Mouse (Mus musculus) T-helper 1 cell (primary cell): ENCODE results near the gene Sppl3.

Experiments used
- in situ Hi-C: fragments of 300-600 bp; cut with MboI, MseI; formaldehyde crosslinking; loops from one replicate; pipeline ENCODE4 v1.15.1; 2025; ENCODE audit warnings: high pct_unique_total_duplicates

The Sppl3 gene

GRCm38 (mm10) chr5:115035217-115035616, 24.3 kb downstream of the Sppl3 start:
- in situ Hi-C loops, result loop anchor here (5.0 kb wide), 1 partner anchor 37 kb away; no protein-coding TSS in a partner anchor

GRCm38 (mm10) chr5:115037099-115037498, 26.2 kb downstream of the Sppl3 start:
- in situ Hi-C loops, result loop anchor here (5.0 kb wide), 1 partner anchor 35 kb away; no protein-coding TSS in a partner anchor

DNA sequence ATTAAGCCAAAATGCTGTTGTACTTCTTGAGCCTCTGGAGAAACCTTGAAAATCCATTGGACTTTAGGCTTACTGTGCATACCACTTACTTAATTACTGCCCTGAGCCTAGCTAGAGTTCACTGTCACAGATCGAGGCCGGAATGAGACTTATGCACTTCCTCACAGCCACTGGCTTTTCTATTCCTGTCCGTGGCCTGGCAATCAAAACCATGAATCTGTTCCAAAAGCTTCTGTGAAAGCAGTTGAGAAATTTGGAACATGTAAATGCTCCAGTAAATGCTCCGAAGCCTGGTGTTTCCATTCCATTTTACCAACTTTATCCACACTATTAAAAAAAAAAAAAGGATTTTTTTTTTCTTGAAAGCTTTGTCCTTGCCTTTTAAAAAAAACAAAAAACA, 29.8 kb downstream of the Sppl3 start:
- in situ Hi-C loops, result no loop called here

DNA sequence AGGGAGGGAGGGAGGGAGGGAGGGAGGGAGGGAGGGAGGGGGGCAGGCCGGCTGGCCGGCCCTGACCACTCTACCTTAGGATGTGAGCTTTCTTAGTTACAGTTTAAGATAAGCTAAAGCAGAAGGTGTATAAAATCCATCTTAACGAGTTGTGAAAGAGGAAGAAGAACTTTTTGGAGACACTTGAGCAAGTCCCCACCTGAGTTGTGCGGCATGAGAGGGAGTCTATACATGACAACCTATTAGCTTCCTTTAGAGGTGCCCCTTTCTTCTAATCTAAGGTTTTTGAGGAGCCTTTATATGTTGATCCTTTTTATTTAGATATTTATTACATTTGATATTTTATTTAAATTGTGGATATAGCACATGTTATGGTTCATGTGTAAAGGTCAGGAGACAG, 32.7 kb downstream of the Sppl3 start:
- in situ Hi-C loops, result no loop called here

- in situ Hi-C loops, result no loop called here
These were observed 34.3 kb downstream of the Sppl3 start for GRCm38 (mm10) chr5:115045146-115045677.

- in situ Hi-C loops, result no loop called here
These were observed 38.8 kb downstream of the Sppl3 start for GRCm38 (mm10) chr5:115049692-115050091.

GRCm38 (mm10) chr5:115050776-115051175, 39.8 kb downstream of the Sppl3 start:
- in situ Hi-C loops, result no loop called here

DNA sequence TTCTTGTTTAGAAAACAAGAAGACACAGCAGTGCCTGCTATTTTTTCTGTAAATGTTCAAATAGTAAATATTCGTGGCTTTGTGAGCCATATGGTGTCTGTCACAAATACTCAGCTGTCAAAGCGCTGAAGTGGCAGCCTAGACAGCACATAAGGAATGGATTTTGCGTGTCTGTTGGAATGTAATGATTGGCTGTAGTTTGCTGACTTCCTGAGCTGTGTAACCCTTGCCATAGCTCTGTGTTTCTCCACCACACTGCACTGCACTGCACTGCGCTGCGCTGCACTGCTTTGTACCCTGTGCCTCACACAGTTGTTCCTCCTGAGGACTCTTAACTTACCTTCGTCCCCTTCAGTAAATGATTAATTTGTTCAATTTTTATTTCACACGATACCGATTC, 41.6 kb downstream of the Sppl3 start:
- in situ Hi-C loops, result no loop called here

DNA sequence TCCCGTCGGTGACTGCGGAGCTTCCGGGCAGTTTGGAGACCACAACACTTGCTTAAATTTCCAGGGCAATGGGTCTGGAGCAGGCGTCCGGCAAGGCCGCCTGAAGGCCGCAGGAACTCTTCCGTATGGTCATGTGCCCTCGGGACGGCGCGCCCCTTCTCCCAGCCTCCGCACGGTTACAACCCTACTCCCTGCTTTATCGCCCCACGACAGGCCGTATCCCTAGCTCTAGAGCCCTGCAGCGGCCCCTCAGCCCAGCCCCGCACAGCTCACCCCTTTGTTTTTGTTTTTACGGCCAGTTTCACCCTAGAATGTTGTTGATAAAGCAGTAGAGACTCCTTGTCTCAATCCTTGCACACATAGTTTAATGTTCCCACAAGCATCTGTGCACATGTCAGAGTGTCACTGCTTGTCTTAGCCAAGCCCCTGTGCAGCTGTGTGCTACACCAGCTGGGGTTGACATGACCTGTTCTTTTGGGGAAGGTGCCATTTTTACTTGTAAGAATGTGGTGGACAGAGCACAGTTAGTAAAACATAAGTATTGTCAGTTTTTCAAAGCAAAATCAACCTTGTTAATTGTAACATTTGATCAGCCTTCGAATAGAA, 43.0 kb downstream of the Sppl3 start:
- in situ Hi-C loops, result no loop called here

GRCm38 (mm10) chr5:115055418-115055817, 44.5 kb downstream of the Sppl3 start:
- in situ Hi-C loops, result no loop called here

DNA sequence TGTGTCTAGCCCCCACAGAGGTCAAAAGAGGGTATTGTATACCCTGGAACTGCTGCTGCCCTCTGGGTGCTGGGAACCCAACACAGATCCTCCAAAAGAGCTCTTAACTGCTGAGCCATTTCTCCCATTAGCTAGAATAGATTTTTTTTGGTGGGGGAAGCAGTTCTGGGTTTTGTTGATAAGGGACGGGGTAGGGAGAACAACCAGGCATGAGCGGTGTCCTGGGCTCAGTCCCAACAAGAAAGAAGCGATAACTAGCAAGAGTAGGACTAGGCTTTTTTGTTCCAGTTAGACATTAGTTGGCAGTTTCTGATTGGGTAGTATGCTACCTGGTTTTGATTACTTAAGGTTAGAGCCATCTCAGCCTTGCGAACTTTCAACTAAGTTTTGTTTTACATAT, 46.2 kb downstream of the Sppl3 start:
- in situ Hi-C loops, result no loop called here

DNA sequence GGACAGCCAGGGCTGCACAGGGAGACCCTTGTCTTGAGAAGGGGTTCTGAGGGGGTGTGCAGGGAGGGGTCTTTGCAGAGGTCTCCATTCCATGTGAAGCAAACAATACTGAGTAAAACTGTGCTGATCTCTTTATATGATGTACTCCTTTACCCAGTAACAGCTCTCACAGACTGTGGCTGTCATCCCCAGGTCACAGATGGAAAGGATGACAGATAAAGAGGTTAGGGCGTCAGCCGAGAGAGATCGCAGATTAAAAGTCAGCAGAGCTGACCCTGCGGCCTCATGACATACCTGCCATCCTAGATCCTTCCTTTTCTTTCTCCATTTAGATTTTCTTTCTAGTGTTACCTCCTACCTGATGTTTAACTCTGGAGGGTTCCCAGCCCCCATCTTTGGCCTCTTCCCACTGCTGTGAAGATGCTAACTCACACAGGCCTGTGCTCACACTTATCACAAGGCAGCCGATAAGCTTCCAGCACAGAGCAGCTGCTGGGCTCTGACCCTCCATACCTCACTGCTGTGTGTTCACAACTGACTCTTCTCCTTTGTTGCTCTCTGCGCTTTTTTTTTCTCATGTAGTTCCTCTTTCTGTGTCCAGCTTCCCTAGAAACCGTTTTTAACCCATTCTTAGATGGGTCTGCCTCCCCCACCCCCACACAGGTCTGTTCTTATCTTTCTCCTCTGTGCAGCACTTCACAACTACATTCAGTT, 47.8 kb downstream of the Sppl3 start:
- in situ Hi-C loops, result no loop called here

DNA sequence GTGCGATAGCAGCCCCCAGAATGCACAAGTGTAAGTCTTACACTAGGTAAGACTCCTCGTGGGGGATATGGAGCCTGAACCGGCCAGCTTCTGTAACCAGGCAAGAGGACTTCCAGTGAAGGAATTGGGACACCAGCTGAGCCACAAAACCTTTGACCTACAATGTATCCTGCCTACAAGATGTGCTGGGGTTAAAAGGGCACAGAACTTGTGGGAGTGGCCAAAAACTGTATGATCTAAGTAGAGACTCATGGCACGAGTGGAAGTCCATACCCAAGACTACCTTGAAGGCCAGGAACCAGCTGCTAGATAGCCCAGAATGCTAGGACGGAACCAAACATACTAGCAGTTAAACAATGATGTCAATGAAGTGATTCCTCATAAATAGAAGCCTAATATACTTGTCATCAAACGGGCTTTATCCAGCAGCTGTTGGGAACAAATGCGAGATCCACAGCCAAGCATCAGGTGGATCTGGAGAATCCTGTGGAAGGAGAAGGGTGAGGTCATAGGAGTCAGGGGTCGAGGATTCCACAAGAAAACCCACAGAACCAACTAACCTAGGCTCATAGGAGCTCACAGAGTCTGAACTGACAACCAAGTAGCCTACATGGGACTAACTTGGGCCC, 49.2 kb downstream of the Sppl3 start:
- in situ Hi-C loops, result no loop called here

GRCm38 (mm10) chr5:115060977-115061376, 50.0 kb downstream of the Sppl3 start:
- in situ Hi-C loops, result no loop called here

DNA sequence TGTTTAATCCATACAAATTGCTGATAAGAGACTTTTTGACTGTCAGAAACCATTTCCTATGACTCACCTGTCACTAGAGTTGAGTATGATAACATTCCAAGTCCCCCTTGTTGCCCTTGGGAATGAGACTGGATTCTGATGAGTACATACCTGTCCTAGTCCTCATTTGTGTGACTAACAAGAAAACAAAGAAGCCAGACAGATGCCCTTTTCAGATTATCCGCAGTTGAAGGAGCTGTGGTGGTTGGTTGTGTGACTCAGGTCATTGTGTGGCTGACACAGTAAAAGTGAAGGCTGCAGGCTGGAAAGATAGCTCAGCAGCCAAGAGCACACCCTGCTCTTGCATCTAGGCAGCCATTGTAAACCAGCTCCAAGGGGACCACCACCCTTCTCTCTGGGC, 51.6 kb downstream of the Sppl3 start:
- in situ Hi-C loops, result no loop called here

DNA sequence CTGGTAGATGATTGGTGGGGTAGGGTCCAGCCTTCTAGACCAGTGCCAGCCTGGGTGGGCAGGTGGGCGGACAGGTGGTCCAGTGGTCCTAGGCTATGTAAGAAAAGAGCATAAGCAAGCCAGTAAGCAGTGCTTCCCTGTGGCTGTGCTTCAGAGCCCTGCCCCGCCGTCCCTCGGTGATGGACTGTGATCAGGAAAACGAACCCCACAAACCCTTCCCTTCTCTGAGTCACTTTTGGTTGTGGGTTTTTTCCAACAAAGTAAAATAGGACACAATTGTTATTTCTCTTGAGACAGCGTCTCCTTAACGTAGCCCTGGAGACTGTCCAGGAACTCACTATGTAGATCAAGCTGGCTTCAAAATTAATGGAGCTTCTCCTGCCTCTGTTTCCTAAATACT, 52.5 kb downstream of the Sppl3 start:
- in situ Hi-C loops, result no loop called here

- in situ Hi-C loops, result no loop called here
These were observed 55.3 kb downstream of the Sppl3 start for GRCm38 (mm10) chr5:115066245-115066644.

DNA sequence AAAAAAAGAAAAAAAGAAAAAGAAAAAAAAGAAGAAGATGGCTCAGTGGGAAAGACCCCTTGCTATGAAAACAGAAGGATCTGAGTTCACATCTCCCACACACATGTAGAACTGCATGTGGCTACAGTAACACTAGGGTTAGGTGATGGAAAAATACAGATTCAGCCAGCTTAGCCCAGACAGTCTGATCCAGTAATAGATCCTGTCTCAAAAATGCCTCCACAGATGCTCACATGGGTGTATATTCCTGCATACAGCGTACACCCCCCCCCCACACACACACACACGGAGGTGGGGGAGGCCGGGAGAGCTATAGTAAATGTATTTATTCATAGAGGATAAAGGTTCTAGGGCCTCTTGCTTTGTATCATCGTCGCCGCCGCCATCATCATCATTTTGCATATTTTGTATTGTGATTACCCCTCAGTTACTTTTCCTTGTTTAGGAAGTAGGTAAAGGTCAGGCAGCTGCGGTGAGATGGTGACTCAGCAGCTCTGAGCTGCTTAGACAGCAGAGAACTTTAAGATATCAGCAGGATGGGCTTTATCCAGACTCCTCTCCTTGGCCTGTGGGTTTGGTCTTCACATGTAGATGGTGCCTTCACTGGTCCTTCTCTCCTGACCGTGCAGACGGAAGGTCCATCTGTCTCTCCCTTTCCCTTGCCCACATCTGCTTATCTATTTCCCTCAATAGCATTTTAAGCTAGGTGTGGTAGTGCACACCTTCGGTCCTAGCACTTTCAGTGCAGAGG, 57.9 kb downstream of the Sppl3 start:
- in situ Hi-C loops, result no loop called here

DNA sequence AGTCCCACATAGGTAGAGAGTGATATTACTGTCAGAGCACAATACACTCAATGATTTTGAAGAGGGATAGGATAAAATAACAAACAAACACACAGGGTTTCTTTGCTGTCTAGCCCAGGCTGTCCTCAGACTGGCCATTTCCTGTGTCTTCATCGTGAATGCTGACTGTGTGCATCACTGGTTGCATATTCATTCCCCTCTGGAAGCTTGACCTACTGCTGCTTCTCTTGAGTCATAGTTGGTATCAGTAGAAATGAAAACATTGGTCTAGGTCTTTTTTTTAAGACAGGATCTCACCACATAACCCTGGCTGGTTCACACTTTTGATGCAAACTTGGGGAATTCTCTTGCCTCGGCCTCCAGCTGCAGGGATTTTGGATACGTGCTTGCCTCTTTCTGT, 58.7 kb downstream of the Sppl3 start:
- in situ Hi-C loops, result loop anchor here (5.0 kb wide), 1 partner anchor 32 kb away; no protein-coding TSS in a partner anchor

- in situ Hi-C loops, result loop anchor here (5.0 kb wide), 1 partner anchor 33 kb away; no protein-coding TSS in a partner anchor
These were observed 59.5 kb downstream of the Sppl3 start for GRCm38 (mm10) chr5:115070457-115070856.

GRCm38 (mm10) chr5:115071096-115071901, 60.4 kb downstream of the Sppl3 start:
- in situ Hi-C loops, result loop anchor here (5.0 kb wide), 1 partner anchor 34 kb away; no protein-coding TSS in a partner anchor
